Mouse (Mus musculus) bone marrow macrophage, adult 2 months (primary cell): ENCODE results near the gene Clp1.

Source experiments
- CTCF ChIP-seq: IDR thresholded peaks from 2 replicates; pipeline ENCODE4 v1.5.1; 2012; ENCODE audit warnings: low read depth, mild to moderate bottlenecking, low read length, moderate library complexity
- POLR2A ChIP-seq: IDR thresholded peaks from 2 replicates; pipeline ENCODE4 v1.6.1; 2012; ENCODE audit warnings: mild to moderate bottlenecking, low read depth, low read length, borderline replicate concordance

GRCm38 (mm10) chr2:84760777-84761176 lies 33.6 kb upstream of the Clp1 start:
- TF ChIP-seq CTCF (no peak), POLR2A (no peak)
